Mouse (Mus musculus) kidney, postnatal 10 days (tissue): Measurements from ENCODE around the gene F2.
"Not testable (repeated sequence)": the region's sequence is repeated elsewhere in the genome, so short reads cannot be mapped to it uniquely, and the experiment has no call there.

Source experiments
- DNase-seq: peaks from one replicate; pipeline ENCODE4 v3.0.0; 2021; ENCODE audit warnings: mixed read lengths

F2 gene

GRCm38 (mm10) chr2:91645354-91645753, 9.1 kb upstream of the F2 start:
- no peak for DNase-seq

- no peak for DNase-seq
Observed at GRCm38 (mm10) chr2:91644021-91644420, 7.8 kb upstream of the F2 start.

GRCm38 (mm10) chr2:91642825-91643415, 6.7 kb upstream of the F2 start:
- DNase-seq, result no peak

GRCm38 (mm10) chr2:91638931-91639330, 2.7 kb upstream of the F2 start:
- no peak for DNase-seq

- no peak for DNase-seq
Observed at GRCm38 (mm10) chr2:91636727-91637338, 619 bp upstream of the F2 start.

- DNase-seq, result no peak
Observed at GRCm38 (mm10) chr2:91635486-91635885, 728 bp downstream of the F2 start.

- DNase-seq, result no peak
Observed at GRCm38 (mm10) chr2:91634841-91635240, 1.4 kb downstream of the F2 start.

- DNase-seq, result no peak
Observed at GRCm38 (mm10) chr2:91633334-91633977, 2.8 kb downstream of the F2 start.

- no peak for DNase-seq
Observed at GRCm38 (mm10) chr2:91632316-91632715, 3.9 kb downstream of the F2 start.

DNA sequence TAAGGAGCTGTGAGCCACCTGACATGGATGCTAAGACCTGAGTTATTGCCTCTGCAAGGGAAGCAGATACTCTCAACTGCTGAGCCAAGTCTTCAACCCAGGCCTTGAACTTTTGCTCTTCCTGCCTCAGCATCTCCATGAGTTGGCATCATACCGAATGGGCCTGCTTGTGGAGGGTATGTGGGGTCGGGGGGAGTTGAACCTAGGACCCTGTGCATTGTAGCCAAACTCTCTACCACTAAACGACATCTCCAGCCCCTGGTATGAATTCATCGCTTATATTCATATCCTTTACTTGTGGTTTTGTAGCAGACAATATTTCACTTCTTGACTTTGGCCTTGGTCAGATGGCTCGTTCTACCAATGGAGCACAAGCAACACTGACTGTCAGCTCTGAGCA, 4.4 kb downstream of the F2 start:
- no peak for DNase-seq

GRCm38 (mm10) chr2:91630384-91630783, 5.8 kb downstream of the F2 start:
- no peak for DNase-seq

DNA sequence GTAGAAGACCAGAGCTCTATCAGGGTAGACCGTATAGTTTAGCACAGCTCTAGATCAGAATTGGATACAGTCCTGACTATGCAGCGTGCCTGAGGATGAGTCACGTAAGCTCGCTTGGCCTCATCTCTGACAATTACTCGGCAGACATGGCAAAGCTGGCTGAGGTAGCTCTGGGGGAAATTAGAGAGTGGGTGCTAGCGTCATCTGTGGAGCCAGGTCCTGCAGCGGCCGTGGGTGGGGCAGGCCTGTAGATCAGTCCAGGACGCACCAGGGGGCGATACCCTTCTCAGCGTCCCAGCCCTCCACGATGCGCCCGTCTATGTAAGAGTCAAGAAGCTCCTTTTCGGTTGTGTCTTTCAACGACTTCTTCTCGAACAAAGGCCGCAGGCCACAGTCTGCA, 6.5 kb downstream of the F2 start:
- DNase-seq, result no peak

DNA sequence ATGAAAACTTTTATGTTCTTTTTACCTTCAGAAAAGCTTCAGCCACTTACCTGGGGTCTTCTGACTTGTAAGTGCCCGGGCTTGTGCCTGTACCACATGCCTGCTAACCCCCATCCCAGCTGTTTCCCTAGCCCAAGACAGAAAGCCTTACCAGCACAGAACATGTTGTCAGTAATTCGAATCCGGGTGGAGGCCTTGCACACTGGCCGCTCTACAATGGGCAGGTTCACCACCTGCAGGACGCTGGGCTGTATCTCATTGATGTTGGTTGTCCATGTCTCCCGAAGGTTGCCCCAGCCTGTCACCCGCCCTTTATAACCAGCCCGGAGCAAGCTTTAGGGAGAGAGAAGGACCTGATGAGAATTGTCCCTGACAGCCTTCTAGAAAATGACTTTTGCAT, 8.0 kb downstream of the F2 start:
- no peak for DNase-seq

- DNase-seq, result no peak
Observed at GRCm38 (mm10) chr2:91627486-91627885, 8.7 kb downstream of the F2 start.

GRCm38 (mm10) chr2:91623366-91623765, 12.8 kb downstream of the F2 start:
- DNase-seq, result not testable (repeated sequence)

- DNase-seq, result no peak
Observed at GRCm38 (mm10) chr2:91622356-91622755, 13.9 kb downstream of the F2 start.

GRCm38 (mm10) chr2:91609370-91609769, 26.8 kb downstream of the F2 start:
- not testable (repeated sequence) for DNase-seq

DNA sequence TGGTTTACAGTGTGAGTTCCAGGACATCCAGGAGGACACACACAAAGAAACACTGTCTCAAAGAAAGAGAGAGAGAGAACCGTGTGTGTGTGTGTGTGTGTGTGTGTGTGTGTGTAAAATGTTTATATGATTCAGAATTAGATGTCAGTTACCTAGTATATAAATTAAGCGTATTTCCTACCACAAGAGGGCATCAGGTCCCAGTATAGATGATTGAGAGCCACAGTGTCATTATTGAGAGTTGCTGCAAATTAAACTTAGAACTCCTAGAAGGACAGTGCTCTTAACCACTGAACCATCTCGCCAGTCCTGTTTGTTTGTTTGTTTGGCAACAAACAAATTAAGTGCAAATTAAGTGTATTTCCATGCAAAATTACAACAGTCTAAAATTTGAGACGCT, 33.8 kb downstream of the F2 start:
- DNase-seq, result no peak

DNA sequence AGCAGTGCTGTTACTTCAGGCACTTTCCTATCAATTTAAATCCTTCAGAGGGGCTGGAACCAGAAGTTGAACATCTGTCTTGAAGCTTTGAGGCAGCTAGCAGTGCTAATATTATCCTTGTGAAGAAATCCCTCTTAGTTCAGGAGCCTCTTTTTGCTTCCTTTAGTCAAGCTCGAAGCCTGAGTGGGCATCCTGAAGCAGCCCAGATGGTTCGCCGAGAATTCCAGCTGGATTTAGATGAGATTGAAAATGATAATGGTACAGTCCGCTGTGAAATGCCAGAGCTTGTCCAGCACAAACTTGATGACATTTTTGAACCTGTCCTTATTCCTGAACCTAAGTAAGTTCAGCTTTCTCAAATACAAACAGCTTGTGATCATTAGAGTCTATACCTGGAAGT, 35.7 kb downstream of the F2 start:
- DNase-seq, result no peak

GRCm38 (mm10) chr2:91586242-91586641, 50.0 kb downstream of the F2 start:
- DNase-seq, result no peak

DNA sequence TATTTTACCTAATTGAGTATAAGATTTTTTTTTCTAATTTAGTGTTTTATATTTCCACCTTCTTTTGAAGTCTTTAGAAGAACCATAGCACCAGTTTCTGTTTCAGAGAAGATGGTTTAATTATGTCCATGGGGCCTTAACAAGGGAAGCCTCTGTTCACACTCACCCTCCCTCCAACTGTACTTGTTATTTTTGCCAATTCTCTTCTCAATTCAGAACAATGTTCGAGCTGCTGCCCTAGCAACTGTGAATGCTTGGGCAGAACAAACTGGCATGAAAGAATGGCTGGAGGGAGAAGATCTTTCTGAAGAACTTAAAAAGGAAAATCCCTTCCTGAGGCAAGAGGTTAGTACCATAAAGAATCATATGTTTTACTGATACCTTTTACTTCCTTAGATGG, 55.3 kb downstream of the F2 start:
- no peak for DNase-seq
